26 mouse cellular contexts compared by ENCODE assay signal in genomic region chr3:148885184-148885583, GRCm38 (mm10).
"Had no signal": no experiment of that assay in that cellular context is flagged by ENCODE, and none has a peak within 500 bp of the region (broad histone marks: within the 10 kb centered on the region; RNA-seq: fewer than 3 reads in every experiment).

No protein-coding gene starts in this region.

- H3K9ac ChIP-seq: embryonic facial prominence, embryonic 12.5 days; embryonic facial prominence, embryonic 13.5 days; embryonic facial prominence, embryonic 15.5 days; forebrain, embryonic 12.5 days; forebrain, embryonic 13.5 days; forebrain, embryonic 15.5 days; forebrain, postnatal 0 days had no signal

- H3K4me1 ChIP-seq: embryonic facial prominence, embryonic 10.5 days; embryonic facial prominence, embryonic 12.5 days; embryonic facial prominence, embryonic 13.5 days; embryonic facial prominence, embryonic 15.5 days; heart, embryonic 10.5 days had no signal

- H3K9me3 ChIP-seq: embryonic facial prominence, embryonic 10.5 days; embryonic facial prominence, embryonic 12.5 days; embryonic facial prominence, embryonic 13.5 days; embryonic facial prominence, embryonic 15.5 days; forebrain, embryonic 12.5 days; forebrain, embryonic 13.5 days; forebrain, embryonic 15.5 days; heart, embryonic 10.5 days had no signal

- H3K27ac ChIP-seq: embryonic facial prominence, embryonic 10.5 days; embryonic facial prominence, embryonic 12.5 days; embryonic facial prominence, embryonic 13.5 days; embryonic facial prominence, embryonic 15.5 days; forebrain, embryonic 12.5 days; forebrain, embryonic 13.5 days; forebrain, embryonic 15.5 days; gastrocnemius, adult 2 months; heart, adult 2 months; heart, embryonic 10.5 days had no signal

- H3K4me3 ChIP-seq: embryonic facial prominence, embryonic 10.5 days; embryonic facial prominence, embryonic 12.5 days; embryonic facial prominence, embryonic 13.5 days; embryonic facial prominence, embryonic 15.5 days; erythroblast, embryonic 14.5 days; forebrain, embryonic 12.5 days; forebrain, embryonic 13.5 days; forebrain, embryonic 15.5 days; gastrocnemius, adult 2 months; heart, adult 2 months; heart, embryonic 10.5 days had no signal

- DNase-seq: cerebellum, adult 9-11 months; cerebellum, postnatal 10 days; cerebellum, postnatal 14 days; cerebellum, postnatal 25 days; cerebellum, postnatal 36 days; embryo, embryonic 11 days; forebrain, postnatal 0 days; gastrocnemius, adult 2 months; gastrocnemius, postnatal 10 days; gastrocnemius, postnatal 14 days; gastrocnemius, postnatal 25 days; gastrocnemius, postnatal 36 days; heart, adult 11 months; heart, adult 18-20 months; heart, adult 2 months had no signal

- H3K4me2 ChIP-seq: embryonic facial prominence, embryonic 12.5 days; embryonic facial prominence, embryonic 13.5 days; embryonic facial prominence, embryonic 15.5 days; forebrain, embryonic 12.5 days; forebrain, embryonic 13.5 days; forebrain, embryonic 15.5 days had no signal

- H3K27me3 ChIP-seq: embryonic facial prominence, embryonic 12.5 days; embryonic facial prominence, embryonic 13.5 days; embryonic facial prominence, embryonic 15.5 days; forebrain, embryonic 12.5 days; forebrain, embryonic 13.5 days; forebrain, embryonic 15.5 days had no signal

- ATAC-seq: forebrain, embryonic 13.5 days; forebrain, embryonic 14.5 days; forebrain, embryonic 15.5 days; forebrain, embryonic 16.5 days; forebrain, postnatal 0 days had no signal
